Comparison of ENCODE assay signal across 30 mouse cellular contexts in the genomic region with DNA sequence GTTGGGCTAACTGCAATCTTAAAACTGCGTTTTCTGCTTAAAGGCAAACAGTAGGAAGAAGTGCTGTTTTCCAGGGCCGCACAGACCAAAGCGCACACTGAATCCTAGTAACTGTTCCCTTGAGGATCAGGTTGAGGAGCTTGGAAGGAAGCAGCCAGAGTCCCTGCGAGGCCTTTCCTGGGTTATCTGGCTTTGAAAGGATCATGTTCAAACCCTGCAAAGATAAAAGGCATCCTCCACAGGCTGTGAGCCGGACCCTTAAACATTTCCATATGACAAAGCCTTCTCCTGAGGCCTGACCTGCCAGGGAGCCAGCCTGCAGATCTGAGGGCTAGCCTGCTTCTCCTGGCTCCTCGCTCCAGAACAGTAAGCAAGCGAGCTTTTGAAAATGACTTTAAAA. TPM values are rescaled to one million over a fixed set of nuclear protein-coding genes. Genes with fewer than 3 reads are reported as not detected.
DNase-seq lines count a peak whose midpoint lies in the region; ATAC-seq lines count a peak whose summit lies in the region.
"Had no signal": no experiment of that assay in that cellular context is flagged by ENCODE, and none has a peak within 500 bp of the region (broad histone marks: within the 10 kb centered on the region; RNA-seq: fewer than 3 reads in every experiment).

No protein-coding gene starts in this region.

- no peak overlapping the region for H3K9ac ChIP-seq in hindbrain, embryonic 11.5 days (ENCODE audit: low read depth, low read length)
- H3K9ac ChIP-seq in hindbrain, embryonic 14.5 days = no peak overlapping the region
- no peak overlapping the region for H3K9ac ChIP-seq in embryonic facial prominence, embryonic 11.5 days (replicated peaks; ENCODE audit: low read length)
- H3K9ac ChIP-seq: embryonic facial prominence, embryonic 12.5 days; heart, embryonic 12.5 days; intestine, embryonic 15.5 days; limb, embryonic 15.5 days; liver, embryonic 15.5 days; lung, embryonic 15.5 days had no signal

- no peaks in the 10 kb centered on the region for H3K27me3 ChIP-seq in hindbrain, embryonic 11.5 days (ENCODE audit: control insufficient read depth, insufficient read depth, low read length)
- H3K27me3 ChIP-seq in hindbrain, embryonic 14.5 days (ENCODE audit: control insufficient read depth, insufficient read depth, low read length) = no peaks in the 10 kb centered on the region
- H3K27me3 ChIP-seq in embryonic facial prominence, embryonic 11.5 days (ENCODE audit: control insufficient read depth, insufficient read depth, low read length) = no peaks in the 10 kb centered on the region
- H3K27me3 ChIP-seq: heart, embryonic 12.5 days; intestine, embryonic 15.5 days; liver, embryonic 15.5 days; lung, embryonic 15.5 days; megakaryocyte, embryonic 14.5 days had no signal

- no peak overlapping the region for H3K27ac ChIP-seq in hindbrain, embryonic 11.5 days (ENCODE audit: low read depth, low read length)
- no peak overlapping the region for H3K27ac ChIP-seq in hindbrain, embryonic 14.5 days
- H3K27ac ChIP-seq in embryonic facial prominence, embryonic 11.5 days (replicated peaks; ENCODE audit: low read depth, low read length) = no peak overlapping the region
- H3K27ac ChIP-seq: embryonic facial prominence, embryonic 12.5 days; intestine, embryonic 15.5 days; layer of hippocampus, adult 2 months; limb, embryonic 15.5 days; liver, embryonic 15.5 days; lung, embryonic 15.5 days had no signal

- H3K9me3 ChIP-seq in hindbrain, embryonic 11.5 days (ENCODE audit: control insufficient read depth, low read length) = no peaks in the 10 kb centered on the region
- H3K9me3 ChIP-seq in hindbrain, embryonic 14.5 days (ENCODE audit: control insufficient read depth, low read length) = no peaks in the 10 kb centered on the region
- H3K9me3 ChIP-seq in embryonic facial prominence, embryonic 11.5 days (replicated peaks; ENCODE audit: control insufficient read depth, low read length) = no peaks in the 10 kb centered on the region
- H3K9me3 ChIP-seq: embryonic facial prominence, embryonic 12.5 days; heart, embryonic 12.5 days; intestine, embryonic 15.5 days; limb, embryonic 15.5 days; liver, embryonic 15.5 days; lung, embryonic 15.5 days had no signal

- H3K36me3 ChIP-seq in hindbrain, embryonic 11.5 days (ENCODE audit: control insufficient read depth, insufficient read depth, low read length) = no peaks in the 10 kb centered on the region
- no peaks in the 10 kb centered on the region for H3K36me3 ChIP-seq in hindbrain, embryonic 14.5 days (replicated peaks; ENCODE audit: control insufficient read depth, insufficient read depth)
- H3K36me3 ChIP-seq in embryonic facial prominence, embryonic 11.5 days (replicated peaks; ENCODE audit: control insufficient read depth, insufficient read depth, low read depth, low read length) = no peaks in the 10 kb centered on the region
- H3K36me3 ChIP-seq: embryonic facial prominence, embryonic 12.5 days; heart, embryonic 12.5 days; intestine, embryonic 15.5 days; limb, embryonic 15.5 days; liver, embryonic 15.5 days; lung, embryonic 15.5 days had no signal

- 40% methylated on average over 7 of the region's 7 CpGs for WGBS in hindbrain, embryonic 11.5 days
- WGBS in hindbrain, embryonic 14.5 days = 43% methylated on average over 7 of the region's 7 CpGs
- 15% methylated on average over 7 of the region's 7 CpGs for WGBS in embryonic facial prominence, embryonic 11.5 days

- ATAC-seq in hindbrain, embryonic 11.5 days (ENCODE audit: low FRiP score) = no peak
- ATAC-seq in hindbrain, embryonic 14.5 days (ENCODE audit: low FRiP score) = no peak
- ATAC-seq in embryonic facial prominence, embryonic 11.5 days (replicated peaks; ENCODE audit: insufficient number of reproducible peaks, low FRiP score, low TSS enrichment, low read depth) = no peak
- ATAC-seq: forebrain, embryonic 14.5 days; hindbrain, embryonic 16.5 days; intestine, embryonic 15.5 days had no signal

- H3K4me2 ChIP-seq in hindbrain, embryonic 11.5 days (replicated peaks; ENCODE audit: low read depth, low read length) = no peak overlapping the region
- H3K4me2 ChIP-seq in hindbrain, embryonic 14.5 days (replicated peaks) = no peak overlapping the region
- H3K4me2 ChIP-seq in embryonic facial prominence, embryonic 11.5 days (ENCODE audit: low read depth, low read length) = no peak overlapping the region
- H3K4me2 ChIP-seq: embryonic facial prominence, embryonic 12.5 days; heart, embryonic 12.5 days; intestine, embryonic 15.5 days; limb, embryonic 15.5 days; liver, embryonic 15.5 days; lung, embryonic 15.5 days had no signal

- no peak overlapping the region for H3K4me3 ChIP-seq in hindbrain, embryonic 11.5 days (ENCODE audit: low read depth, low read length)
- no peak overlapping the region for H3K4me3 ChIP-seq in hindbrain, embryonic 14.5 days (replicated peaks; ENCODE audit: low read length)
- H3K4me3 ChIP-seq in embryonic facial prominence, embryonic 11.5 days (ENCODE audit: low read depth, low read length) = no peak overlapping the region
- H3K4me3 ChIP-seq: embryonic facial prominence, embryonic 12.5 days; erythroblast, embryonic 14.5 days; heart, embryonic 12.5 days; intestine, embryonic 15.5 days; layer of hippocampus, adult 2 months; limb, embryonic 15.5 days; liver, embryonic 15.5 days; lung, embryonic 15.5 days; megakaryocyte, embryonic 14.5 days had no signal

- no peaks in the 10 kb centered on the region for H3K4me1 ChIP-seq in hindbrain, embryonic 11.5 days (replicated peaks; ENCODE audit: control insufficient read depth, insufficient read depth, low read length)
- H3K4me1 ChIP-seq in hindbrain, embryonic 14.5 days (replicated peaks; ENCODE audit: control insufficient read depth, insufficient read depth, low read length) = no peaks in the 10 kb centered on the region
- peaks cover 3% of the 10 kb centered on the region; the same call in 1 of the 2 replicates for H3K4me1 ChIP-seq in embryonic facial prominence, embryonic 11.5 days (ENCODE audit: control insufficient read depth, insufficient read depth, low read length)
- H3K4me1 ChIP-seq: heart, embryonic 12.5 days; intestine, embryonic 15.5 days; limb, embryonic 15.5 days; liver, embryonic 15.5 days; lung, embryonic 15.5 days; megakaryocyte, embryonic 14.5 days had no signal

- peak; percentile 10 for DNase-seq in hindbrain, embryonic 11.5 days (ENCODE audit: low spot score)
- DNase-seq in hindbrain, embryonic 14.5 days (ENCODE audit: low spot score) = no peak
- peak; percentile 53 for DNase-seq in embryo, embryonic 10.5 days (ENCODE audit: low spot score)
- peak; percentile 72 for DNase-seq in embryonic facial prominence, embryonic 11.5 days (ENCODE audit: low spot score)
- DNase-seq in mesoderm, embryonic 11.5 days (ENCODE audit: low read depth, low spot score) = peak; percentile 45
- no peak for DNase-seq in right cerebral cortex, postnatal 25 days
- no peak for DNase-seq in heart, postnatal 4 days
- DNase-seq: adrenal gland, postnatal 36 days; cerebellum, adult 11 months; cerebellum, postnatal 10 days; gastrocnemius, postnatal 10 days; heart, postnatal 10 days; kidney, postnatal 14 days; lung, postnatal 36 days; right cerebral cortex, postnatal 14 days; spleen, adult 18-20 months; thymus, postnatal 14 days had no signal

RNA-seq across cellular contexts. Expression of a gene that starts 56.7 kb away (rescaled TPM):
- 55.9 TPM in 2 replicates for polyA plus RNA-seq in hindbrain, embryonic 11.5 days (2014; fragmentation: Nextera tagmentation; extraction: Ambion mirVana)
- polyA plus RNA-seq in hindbrain, embryonic 14.5 days (2014; fragmentation: Nextera tagmentation; extraction: Ambion mirVana) = 23.4 and 31.8 TPM in 2 replicates
- 8.8 and 9.6 TPM in 2 replicates for polyA plus RNA-seq in embryonic facial prominence, embryonic 11.5 days (2014; fragmentation: Nextera tagmentation; extraction: Ambion mirVana)
- total RNA-seq in heart, postnatal 4 days (2021) = 10 to 100 TPM; 12.4 to 15.5 TPM
- total RNA-seq: granulocyte monocyte progenitor cell, adult 5-6 weeks; layer of hippocampus, postnatal 25 days had no signal
- polyA plus RNA-seq: erythroblast, embryonic 14.5 days; liver, embryonic 15.5 days had no signal

Comparison
In these comparisons a context has a peak if more than half of its experiments do, and no peak if none do; other contexts are left out.
1. DNase-seq: peak in hindbrain, embryonic 11.5 days (single experiment), embryo, embryonic 10.5 days (single experiment), embryonic facial prominence, embryonic 11.5 days (single experiment) and mesoderm, embryonic 11.5 days (single experiment); none in hindbrain, embryonic 14.5 days (single experiment), right cerebral cortex, postnatal 25 days (single experiment) and heart, postnatal 4 days (single experiment).